Mouse (Mus musculus): ENCODE measurements around the gene Arsg.

DNA sequence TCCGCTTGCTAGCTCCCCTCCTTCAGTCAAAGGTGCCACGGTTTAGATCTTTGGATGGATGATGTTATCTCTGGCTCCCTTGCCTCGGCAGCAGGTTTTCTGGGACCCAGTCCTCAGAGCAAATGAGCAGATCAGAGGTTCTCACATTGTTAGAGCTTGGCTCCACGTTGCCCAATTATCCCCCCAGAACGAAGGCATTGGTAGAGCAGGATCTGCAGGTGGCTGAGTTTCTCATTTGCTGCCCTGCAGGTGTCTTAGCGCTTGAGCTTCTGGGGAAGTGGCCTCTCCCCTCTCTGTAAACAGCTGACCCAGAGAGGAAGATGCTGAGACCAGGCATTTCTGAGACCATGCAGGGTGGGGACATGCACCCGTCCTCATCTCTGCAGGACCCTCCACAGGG, 47.8 kb downstream of the Arsg start:
- TF ChIP-seq POLR2A (IDR thresholded peaks at IDR 0.05; ENCODE audit: low read depth, low read length) (no peak), CTCF (IDR thresholded peaks at IDR 0.05; ENCODE audit: borderline replicate concordance, insufficient read depth, low read length) (no peak)

Data from embryonic fibroblast, embryonic 13.5 days (primary cell).